Mouse (Mus musculus) hematopoietic stem cell, adult 5-6 weeks (primary cell): Measurements from ENCODE around the gene Mlec. TPM values are rescaled to one million over a fixed set of nuclear protein-coding genes. Genes with fewer than 3 reads are reported as not detected.

Experiments
- ATAC-seq, 2 experiments: fragments of 125-278 bp in 1 of 2; replicated peaks in 1 of 2; 2 replicates each; pipeline ENCODE4 v1.8.0; 2016 to 2017; ENCODE audit warnings: inconsistent platforms in 2 of 2, mild to moderate bottlenecking in 2 of 2, moderate number of reproducible peaks in 2 of 2, low read depth in 1 of 2, moderate TSS enrichment in 1 of 2; ENCODE audit not compliant: low FRiP score in 2 of 2, poor library complexity in 2 of 2, severe bottlenecking in 2 of 2, insufficient read depth in 1 of 2, low TSS enrichment in 1 of 2
- total RNA-seq: library from RNA; stranded (forward); fragments of 172-1452, 232-1000 nt; gene quantifications from 2 replicates; pipeline ENCODE4 v1.2.3, GENCODE M21; 2017

Gene Mlec
- total RNA-seq: 225 and 241 TPM in 2 replicates

- ATAC-seq: peak; percentile 77 to 84
These were observed at the start of gene Mlec for GRCm38 (mm10) chr5:115158040-115158983. TSS of gene Mlec (minus strand) at chr5:115158179.

DNA sequence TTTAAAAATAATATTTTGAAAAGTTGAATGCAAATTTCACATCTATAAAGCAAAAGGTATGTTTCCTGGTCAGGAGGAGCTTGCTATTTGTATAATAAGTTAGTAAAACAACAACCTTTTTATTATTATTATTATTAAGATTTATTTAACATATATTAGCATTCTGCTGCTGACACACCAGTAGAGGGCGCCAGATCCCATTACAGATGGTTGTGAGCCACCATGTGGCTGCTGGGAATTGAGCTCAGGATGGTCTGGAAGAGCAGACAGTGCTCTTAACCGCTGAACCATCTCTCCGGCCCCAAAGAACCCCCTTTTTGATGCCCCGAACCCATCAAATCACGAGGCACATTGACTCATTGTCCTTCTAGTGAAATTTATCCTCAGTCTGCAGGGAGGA is 49.3 kb upstream of the Mlec start:
- ATAC-seq: no peak

- peak in 1 of 2 experiments; percentile 51; a peak in 2 of 4 replicates for ATAC-seq
These were observed 46.8 kb upstream of the Mlec start for GRCm38 (mm10) chr5:115204562-115205311.

DNA sequence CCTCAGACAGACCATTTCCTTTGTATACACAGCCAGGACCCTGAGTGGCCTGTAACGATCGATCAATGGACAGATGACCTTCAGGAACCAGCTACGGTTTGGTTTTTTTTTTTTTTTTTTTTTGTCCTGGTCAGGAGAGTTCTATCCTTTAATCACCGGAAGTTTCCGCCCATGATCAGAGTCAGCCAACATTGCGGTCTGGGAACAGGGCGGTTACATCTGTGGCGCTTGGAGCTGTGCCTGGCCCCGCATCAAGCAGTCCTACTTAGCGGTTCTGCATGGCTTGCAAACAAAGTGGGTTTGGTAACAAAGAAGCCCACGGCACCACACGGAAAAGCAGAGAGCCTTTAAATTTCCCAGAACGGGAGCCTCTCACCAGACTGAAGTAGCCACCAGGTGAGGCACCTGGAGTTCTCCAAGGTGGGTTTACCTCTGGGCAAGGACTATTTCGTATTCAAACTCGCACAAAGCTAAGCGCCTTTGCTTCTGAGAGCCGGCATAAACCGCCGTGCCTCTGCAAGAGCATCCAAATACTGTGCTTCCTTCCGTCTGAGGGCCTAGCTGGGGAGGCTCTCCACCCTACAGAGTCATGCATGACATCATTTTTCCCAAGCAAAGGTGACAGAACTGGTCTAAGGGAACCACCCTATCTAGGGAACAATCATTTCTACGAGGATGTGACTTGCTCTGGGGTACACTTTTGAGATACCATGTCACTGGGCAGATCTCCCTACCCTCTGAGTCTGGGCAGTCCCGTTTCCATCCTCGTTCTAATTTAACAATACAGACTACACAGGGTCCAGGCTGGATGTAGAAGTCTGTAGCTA is 46.0 kb upstream of the Mlec start:
- ATAC-seq: no peak; a peak in 1 of 4 replicates

DNA sequence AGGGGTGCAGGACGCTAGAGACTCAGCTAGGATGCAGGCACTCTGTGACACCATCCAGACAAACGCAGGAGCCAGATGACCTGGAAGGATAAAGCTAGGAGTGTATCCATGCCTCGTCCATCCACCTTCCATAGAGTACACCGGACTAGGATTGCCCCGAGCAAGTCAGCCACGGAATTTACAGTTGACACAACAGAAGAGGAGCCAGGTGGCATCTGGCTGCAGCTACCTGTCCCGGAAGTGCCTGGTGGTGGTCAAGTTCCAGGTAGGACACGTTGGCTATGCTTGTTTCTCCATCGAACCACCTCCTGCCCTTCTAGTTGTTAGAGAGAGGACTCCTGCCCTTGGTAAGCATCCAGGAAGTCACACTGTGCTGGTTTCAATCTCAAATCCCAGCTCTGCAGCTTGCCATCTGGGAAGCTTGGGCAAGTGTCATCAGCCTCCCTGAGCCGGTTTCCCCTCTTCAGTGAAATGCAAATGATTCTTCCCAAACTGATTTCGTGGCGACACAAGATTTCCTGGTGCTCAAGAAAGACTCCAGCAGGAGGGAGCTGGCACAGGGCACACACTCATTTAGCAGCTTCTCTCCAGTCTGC is 36.7 kb upstream of the Mlec start:
- no peak for ATAC-seq

GRCm38 (mm10) chr5:115193669-115194625 is 36.0 kb upstream of the Mlec start, which contains the start of gene Cabp1:
TSS of gene Cabp1 (minus strand) at chr5:115194381.
- ATAC-seq: no peak

DNA sequence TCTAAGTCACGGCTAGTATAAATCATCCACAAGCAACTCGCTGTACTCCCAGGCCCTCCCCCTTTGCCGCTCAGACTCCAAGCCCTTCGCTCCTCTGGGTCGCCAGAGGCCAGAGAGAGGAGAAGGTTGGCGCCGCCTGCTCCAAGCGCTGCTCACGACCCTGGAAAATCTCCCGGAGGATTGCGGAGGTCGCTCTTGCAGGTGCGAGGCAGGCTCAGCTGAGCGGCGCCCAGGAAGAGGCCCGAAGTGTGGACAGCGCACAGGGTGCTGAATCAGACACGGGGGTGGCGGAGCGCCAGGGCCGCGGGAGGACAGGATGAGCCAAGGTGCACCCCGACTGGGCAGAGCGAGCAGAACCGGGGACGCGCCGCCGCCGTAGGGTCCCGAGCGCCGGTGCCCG is 35.2 kb upstream of the Mlec start:
- no peak for ATAC-seq

DNA sequence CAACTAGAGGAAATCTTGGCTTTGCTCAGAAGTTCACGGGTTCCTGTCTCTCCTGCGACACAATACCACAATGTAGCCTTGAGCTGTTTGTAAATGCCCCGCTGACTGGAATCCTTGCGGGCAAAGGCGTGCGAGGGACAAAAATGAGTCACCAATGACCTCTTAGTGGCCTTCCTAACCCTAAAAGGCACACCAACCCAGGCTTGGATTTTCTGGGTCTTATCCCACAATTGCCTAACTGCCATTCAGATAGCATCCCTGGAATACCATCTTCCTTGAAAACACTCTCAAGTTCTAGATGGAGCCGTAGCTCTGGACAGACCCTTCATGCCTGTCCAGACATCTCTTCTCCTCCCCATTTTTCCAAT is 34.8 kb upstream of the Mlec start:
- no peak for ATAC-seq

- ATAC-seq: no peak
These were observed 34.2 kb upstream of the Mlec start for GRCm38 (mm10) chr5:115191880-115192827.

- no peak for ATAC-seq
These were observed 32.1 kb upstream of the Mlec start for GRCm38 (mm10) chr5:115190081-115190480.

DNA sequence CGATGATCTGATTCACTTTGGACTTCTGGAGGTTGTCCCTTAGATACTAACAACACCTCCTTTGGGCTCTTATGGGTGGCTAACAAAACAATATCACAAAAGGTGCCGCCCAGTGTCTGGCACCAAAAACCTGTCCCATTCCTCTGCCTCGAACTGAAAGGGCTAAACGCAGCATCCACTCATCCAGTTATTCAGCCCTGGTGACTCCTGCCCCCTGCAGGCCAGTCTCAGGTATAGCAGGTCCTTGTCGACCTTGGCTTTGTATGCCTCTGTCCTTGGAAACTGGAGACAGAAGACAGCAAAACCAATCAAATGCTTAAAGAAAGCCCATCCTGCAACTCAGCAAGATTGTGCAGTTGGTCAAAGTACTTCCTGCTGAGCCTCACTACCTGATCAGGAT is 30.8 kb upstream of the Mlec start:
- ATAC-seq: no peak

- peak; percentile 56 to 68 for ATAC-seq
These were observed 29.5 kb upstream of the Mlec start for GRCm38 (mm10) chr5:115187188-115188131.

DNA sequence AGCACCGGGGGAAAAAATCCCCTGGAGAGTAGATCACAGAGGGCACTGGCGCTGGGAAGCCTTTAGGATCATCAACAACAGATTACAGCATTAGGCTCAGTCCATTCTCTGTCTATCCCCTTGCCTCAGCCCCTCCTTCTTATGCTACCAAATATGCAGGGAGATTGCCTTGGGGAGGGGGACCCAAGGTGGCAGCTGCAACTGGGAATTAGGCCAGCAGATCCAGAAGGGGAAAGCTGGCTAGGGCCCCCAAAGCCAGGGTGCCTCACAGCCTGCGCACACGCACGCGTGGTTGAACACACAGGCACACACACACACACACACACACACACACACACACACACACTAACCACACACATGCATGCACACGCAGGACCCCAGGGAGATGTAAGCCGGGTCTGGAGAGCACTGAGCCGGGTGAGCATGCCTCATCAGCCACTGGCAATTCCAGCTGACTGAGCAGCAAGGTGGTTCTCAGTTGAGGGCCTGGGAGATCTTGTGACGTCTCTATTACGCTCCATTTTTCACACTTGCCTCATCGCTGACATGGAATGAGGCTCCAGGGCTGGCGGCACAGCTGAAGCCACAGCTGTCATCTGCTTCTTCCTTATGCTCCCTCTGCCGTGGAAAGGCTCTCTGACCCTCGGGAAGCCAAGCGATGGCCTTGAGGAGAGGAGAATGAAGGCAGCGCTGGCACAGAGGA is 28.5 kb upstream of the Mlec start:
- no peak for ATAC-seq

DNA sequence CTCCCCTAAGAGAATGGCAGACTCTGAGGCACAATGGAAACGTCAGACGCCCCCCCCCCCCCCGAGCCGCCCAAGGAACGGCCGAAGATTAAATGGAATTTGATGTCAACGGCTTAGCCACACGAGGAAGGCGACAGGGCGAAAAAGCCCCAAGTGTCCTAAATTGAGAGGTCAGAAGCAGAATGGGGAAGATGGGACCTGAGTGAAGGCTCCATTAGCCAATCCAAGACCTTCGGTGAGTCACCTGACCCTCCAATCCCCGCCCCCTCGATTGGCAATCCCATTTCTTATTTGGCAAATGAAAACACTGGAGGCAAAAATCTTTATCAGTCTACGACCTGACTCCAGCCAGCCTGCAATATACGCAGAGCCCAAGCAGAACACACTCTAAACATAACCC is 26.7 kb upstream of the Mlec start:
- ATAC-seq: no peak
